Mouse (Mus musculus): ENCODE results near the gene Vgf.
A peak's percentile ranks its signal among the peaks of the same experiment; 100 is the strongest.

Gene Vgf

GRCm38 (mm10) chr5:137031076-137032032 is 5.2 kb downstream of the Vgf start:
- DNase-seq = no peak

GRCm38 (mm10) chr5:137032033-137032421 is 5.8 kb downstream of the Vgf start:
- DNase-seq = peak in 1 of 2 experiments; percentile 8

GRCm38 (mm10) chr5:137032641-137033074 is 6.5 kb downstream of the Vgf start:
- DNase-seq = peak; percentile 75 to 81

GRCm38 (mm10) chr5:137036211-137036610 is 10.0 kb downstream of the Vgf start:
- DNase-seq = no peak

- no peak for DNase-seq
These were observed 13.3 kb downstream of the Vgf start for GRCm38 (mm10) chr5:137039453-137039852.

- no peak for DNase-seq
These were observed 15.2 kb downstream of the Vgf start for GRCm38 (mm10) chr5:137041442-137041841.

GRCm38 (mm10) chr5:137043997-137044396 is 17.8 kb downstream of the Vgf start:
- DNase-seq = no peak

DNA sequence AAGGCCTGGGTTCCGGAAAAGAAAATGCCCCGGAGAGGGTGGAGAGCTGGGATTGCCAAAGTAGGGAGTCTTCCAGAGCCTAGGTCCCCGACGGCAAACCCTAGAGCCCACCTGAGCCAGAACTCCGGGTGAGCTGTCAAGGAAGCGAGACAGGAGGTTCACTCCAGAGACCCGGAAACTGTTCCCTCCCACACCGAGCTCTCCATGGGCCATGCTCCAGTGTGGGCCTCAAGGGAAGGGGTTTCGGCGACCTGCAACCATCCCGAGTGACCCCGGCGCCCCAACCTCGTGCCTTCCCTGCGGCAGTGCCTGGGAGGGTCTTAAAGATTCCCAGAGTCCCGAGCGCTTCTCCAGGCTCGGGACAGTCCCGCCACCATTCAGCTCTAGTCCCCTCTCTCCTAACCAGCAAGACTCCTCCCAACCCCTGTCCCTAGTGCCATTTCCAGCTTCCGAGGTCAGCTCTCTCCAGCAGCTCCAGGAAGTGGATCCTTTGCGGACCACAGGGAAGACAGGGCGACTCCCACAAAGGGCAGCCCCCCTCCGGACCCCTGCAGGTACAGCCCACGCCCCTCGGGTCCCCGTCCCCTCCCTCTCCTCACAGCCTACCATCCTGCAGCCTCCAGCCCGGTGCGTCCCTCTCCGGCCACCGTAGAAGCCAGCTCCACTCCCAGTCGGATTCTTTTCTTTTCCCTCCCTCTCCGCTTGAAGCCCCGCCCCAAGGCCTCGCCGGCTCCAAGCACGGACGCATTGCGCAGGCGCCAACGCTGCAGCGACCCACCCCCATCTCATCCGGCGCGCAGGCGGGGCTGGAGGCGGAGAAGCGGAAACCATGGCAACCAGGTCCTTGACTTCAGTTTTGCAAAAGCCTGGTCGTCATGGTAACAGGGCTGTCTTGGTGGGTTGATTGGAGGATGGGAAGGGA is 19.5 kb downstream of the Vgf start, which contains the start of gene Ap1s1:
TSS of gene Ap1s1 (minus strand) at position 734 of the 922 bp plus-strand sequence.
- DNase-seq = peak; percentile 90 to 92

- no peak for DNase-seq
These were observed 20.1 kb downstream of the Vgf start for GRCm38 (mm10) chr5:137046324-137046718.

GRCm38 (mm10) chr5:137046991-137047390 is 20.8 kb downstream of the Vgf start:
- no peak for DNase-seq

- no peak for DNase-seq
These were observed 24.9 kb downstream of the Vgf start for GRCm38 (mm10) chr5:137051125-137051524.

- no peak for DNase-seq
These were observed 25.8 kb downstream of the Vgf start for GRCm38 (mm10) chr5:137051914-137052505.

DNA sequence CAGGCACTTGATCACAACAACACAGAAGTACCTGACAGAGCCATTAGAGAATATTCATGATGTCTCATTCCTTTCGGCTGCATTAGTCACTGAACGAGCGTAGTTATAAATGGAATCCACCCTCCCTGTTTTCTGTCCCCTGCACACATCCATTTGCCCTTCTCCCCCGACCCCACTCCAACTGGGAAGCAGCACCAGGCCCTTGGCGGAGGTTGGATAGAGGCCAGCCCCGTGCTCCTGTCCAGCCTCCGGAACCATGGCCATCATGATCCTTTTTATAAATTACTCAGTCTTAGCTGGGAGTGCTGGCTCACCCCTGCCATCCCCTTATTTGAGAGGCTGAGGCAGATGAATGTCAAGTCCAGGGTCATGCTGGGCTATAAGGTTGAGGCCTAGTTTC is 28.1 kb downstream of the Vgf start:
- DNase-seq = no peak

- DNase-seq = no peak
These were observed 28.7 kb downstream of the Vgf start for GRCm38 (mm10) chr5:137054873-137055272.

- DNase-seq = peak in 1 of 2 experiments; percentile 50
These were observed 35.8 kb downstream of the Vgf start for GRCm38 (mm10) chr5:137061809-137062481.

GRCm38 (mm10) chr5:137062601-137063000 is 36.4 kb downstream of the Vgf start:
- no peak for DNase-seq

GRCm38 (mm10) chr5:137065454-137065853 is 39.3 kb downstream of the Vgf start:
- DNase-seq = no peak

- no peak for DNase-seq
These were observed 39.7 kb downstream of the Vgf start for GRCm38 (mm10) chr5:137065923-137066322.

GRCm38 (mm10) chr5:137068711-137069110 is 42.5 kb downstream of the Vgf start:
- no peak for DNase-seq

- DNase-seq = no peak
These were observed 44.9 kb downstream of the Vgf start for GRCm38 (mm10) chr5:137070881-137071605.
